10 mouse cellular contexts compared by ENCODE assay signal in genomic region chr13:21883407-21883806, GRCm38 (mm10). TPM values are rescaled to one million over a fixed set of nuclear protein-coding genes. Genes with fewer than 3 reads are reported as not detected.
DNase-seq lines count a peak whose midpoint lies in the region; ATAC-seq and TF ChIP-seq lines count a peak whose summit lies in the region.
"Had no signal": no experiment of that assay in that cellular context is flagged by ENCODE, and none has a peak within 500 bp of the region (broad histone marks: within the 10 kb centered on the region; RNA-seq: fewer than 3 reads in every experiment).

No protein-coding gene starts in this region.

- no peak overlapping the region for H3K27ac ChIP-seq in layer of hippocampus, adult 2 months
- no peak overlapping the region for H3K27ac ChIP-seq in embryonic facial prominence, embryonic 15.5 days (replicated peaks)
- no peak overlapping the region for H3K27ac ChIP-seq in limb, embryonic 12.5 days
- H3K27ac ChIP-seq in neural tube, embryonic 13.5 days (replicated peaks), result no peak overlapping the region

- no peak overlapping the region for H3K9ac ChIP-seq in embryonic facial prominence, embryonic 15.5 days
- no peak overlapping the region for H3K9ac ChIP-seq in limb, embryonic 12.5 days (replicated peaks)
- no peak overlapping the region for H3K9ac ChIP-seq in neural tube, embryonic 13.5 days

- 39% methylated on average over 5 of the region's 5 CpGs for WGBS in embryonic facial prominence, embryonic 15.5 days
- 32% methylated on average over 5 of the region's 5 CpGs for WGBS in limb, embryonic 12.5 days
- WGBS in neural tube, embryonic 13.5 days, result 33% methylated on average over 5 of the region's 5 CpGs

- H3K4me2 ChIP-seq in embryonic facial prominence, embryonic 15.5 days (replicated peaks), result peak overlapping the region; percentile 44; the same call in 1 of the 2 replicates
- H3K4me2 ChIP-seq in limb, embryonic 12.5 days, result peak overlapping the region; percentile 43; the same call in 1 of the 2 replicates
- peak overlapping the region; percentile 41 for H3K4me2 ChIP-seq in neural tube, embryonic 13.5 days

- H3K4me1 ChIP-seq in embryonic facial prominence, embryonic 15.5 days, result 0 out of 2 replicates have a peak, but pooled peaks cover 5% of the 10 kb centered on the region
- H3K4me1 ChIP-seq in limb, embryonic 12.5 days (replicated peaks), result 0 out of 2 replicates have a peak, but pooled peaks cover 3% of the 10 kb centered on the region
- H3K4me1 ChIP-seq in neural tube, embryonic 13.5 days (replicated peaks), result no peaks in the 10 kb centered on the region

- ATAC-seq in embryonic facial prominence, embryonic 15.5 days (ENCODE audit: insufficient number of reproducible peaks, low FRiP score, low TSS enrichment, low read depth), result no peak
- ATAC-seq in limb, embryonic 12.5 days (ENCODE audit: insufficient number of reproducible peaks, insufficient read depth, low FRiP score, low TSS enrichment, low read depth), result no peak
- no peak for ATAC-seq in neural tube, embryonic 13.5 days (ENCODE audit: low read depth)
- ATAC-seq in cerebellum, adult (ENCODE audit: insufficient number of reproducible peaks, low FRiP score, low TSS enrichment), result no peak

- H3K27me3 ChIP-seq in embryonic facial prominence, embryonic 15.5 days, result no peaks in the 10 kb centered on the region
- no peaks in the 10 kb centered on the region for H3K27me3 ChIP-seq in limb, embryonic 12.5 days
- H3K27me3 ChIP-seq in neural tube, embryonic 13.5 days, result peaks cover 8% of the 10 kb centered on the region; the same call in 1 of the 2 replicates

- DNase-seq in layer of hippocampus, adult 2 months (ENCODE audit: low spot score in 2 of 2), result no peak
- no peak for DNase-seq in layer of hippocampus, adult 9-11 months
- DNase-seq in MN1 (ENCODE audit: low spot score), result no peak
- DNase-seq: cerebellum, adult 11 months; thymus, postnatal 36 days had no signal

- no peaks in the 10 kb centered on the region for H3K36me3 ChIP-seq in embryonic facial prominence, embryonic 15.5 days
- no peaks in the 10 kb centered on the region for H3K36me3 ChIP-seq in limb, embryonic 12.5 days
- H3K36me3 ChIP-seq in neural tube, embryonic 13.5 days, result no peaks in the 10 kb centered on the region

- H3K4me3 ChIP-seq in layer of hippocampus, adult 2 months, result peak overlapping the region; percentile 58
- peak overlapping the region; percentile 41; the same call in 1 of the 2 replicates for H3K4me3 ChIP-seq in embryonic facial prominence, embryonic 15.5 days (replicated peaks)
- no peak overlapping the region for H3K4me3 ChIP-seq in limb, embryonic 12.5 days (replicated peaks)
- peak overlapping the region; percentile 28; the same call in 1 of the 2 replicates for H3K4me3 ChIP-seq in neural tube, embryonic 13.5 days

- no peaks in the 10 kb centered on the region for H3K9me3 ChIP-seq in embryonic facial prominence, embryonic 15.5 days (replicated peaks)
- H3K9me3 ChIP-seq in limb, embryonic 12.5 days, result no peaks in the 10 kb centered on the region
- H3K9me3 ChIP-seq in neural tube, embryonic 13.5 days, result no peaks in the 10 kb centered on the region

- TF ChIP-seq CTCF in layer of hippocampus, adult 2 months (conservative IDR thresholded peaks at IDR 0.05), result no peak

RNA-seq across cellular contexts. Expression of gene Hist1h2br, which starts 49.9 kb away (rescaled TPM):
- total RNA-seq in layer of hippocampus, adult 2 months (2021), result 10 to 100 TPM; 38.6 to 42.0 TPM
- 14.2 and 14.7 TPM in 2 replicates for polyA plus RNA-seq in embryonic facial prominence, embryonic 15.5 days (2015; fragmentation: Nextera tagmentation; extraction: Ambion mirVana)
- 38.6 and 46.0 TPM in 2 replicates for polyA plus RNA-seq in limb, embryonic 12.5 days (2016; fragmentation: Nextera tagmentation; extraction: Ambion mirVana)
- 3.9 and 5.2 TPM in 2 replicates for polyA plus RNA-seq in neural tube, embryonic 13.5 days (2015; fragmentation: Nextera tagmentation; extraction: Ambion mirVana)

RNA-seq across cellular contexts. Expression of gene Hist1h2ap, which starts 50.1 kb away (rescaled TPM):
- 10 to 100 TPM; 11.3 to 15.9 TPM for total RNA-seq in layer of hippocampus, adult 2 months (2021)
- polyA plus RNA-seq in embryonic facial prominence, embryonic 15.5 days (2015; fragmentation: Nextera tagmentation; extraction: Ambion mirVana), result 2,761 and 2,921 TPM in 2 replicates
- polyA plus RNA-seq in limb, embryonic 12.5 days (2016; fragmentation: Nextera tagmentation; extraction: Ambion mirVana), result 6,267 and 7,120 TPM in 2 replicates
- polyA plus RNA-seq in neural tube, embryonic 13.5 days (2015; fragmentation: Nextera tagmentation; extraction: Ambion mirVana), result 641 and 649 TPM in 2 replicates
- total RNA-seq: gastrocnemius, adult 18-20 months had no signal

RNA-seq across cellular contexts. Expression of gene Hist1h4n, which starts 51.4 kb away (rescaled TPM):
- total RNA-seq in layer of hippocampus, adult 2 months (2021), result 10 to 100 TPM; 26.5 to 46.4 TPM
- 10.7 and 11.9 TPM in 2 replicates for polyA plus RNA-seq in embryonic facial prominence, embryonic 15.5 days (2015; fragmentation: Nextera tagmentation; extraction: Ambion mirVana)
- polyA plus RNA-seq in limb, embryonic 12.5 days (2016; fragmentation: Nextera tagmentation; extraction: Ambion mirVana), result 21.2 and 21.3 TPM in 2 replicates
- 7.0 and 7.5 TPM in 2 replicates for polyA plus RNA-seq in neural tube, embryonic 13.5 days (2015; fragmentation: Nextera tagmentation; extraction: Ambion mirVana)
